Mouse (Mus musculus) B cell, adult 62 days (primary cell): ENCODE measurements around the gene Maob. TPM values are rescaled to one million over a fixed set of nuclear protein-coding genes. Genes with fewer than 3 reads are reported as not detected.

Experiments
- total RNA-seq: library from RNA; stranded (reverse); gene quantifications from 4 replicates; pipeline ENCODE4 v1.2.4, GENCODE M21; 2023

Gene Maob
- total RNA-seq, result not detected in 4 replicates

GRCm38 (mm10) chrX:16817261-16817769 is at the start of gene Maob:
TSS of gene Maob (minus strand) at chrX:16817366.

Other genes starting within 250 kb of the Maob start
- 0.12 to 0.23 TPM (median 0.15 TPM) in 4 replicates for gene Maoa, start 197.7 kb downstream of the Maob start, total RNA-seq
- gene Ndp, start 94.4 kb upstream of the Maob start, total RNA-seq, result not detected in 4 replicates